Mouse (Mus musculus) Muller cell, postnatal 12 days (primary cell): ENCODE measurements around the gene Inka1.
A peak's percentile ranks its signal among the peaks of the same experiment; 100 is the strongest.

ENCODE experiments used
- DNase-seq: peaks from one replicate; pipeline ENCODE4 v3.0.0-alpha.2; 2015; ENCODE audit errors: inconsistent ontology term

Gene Inka1

DNA sequence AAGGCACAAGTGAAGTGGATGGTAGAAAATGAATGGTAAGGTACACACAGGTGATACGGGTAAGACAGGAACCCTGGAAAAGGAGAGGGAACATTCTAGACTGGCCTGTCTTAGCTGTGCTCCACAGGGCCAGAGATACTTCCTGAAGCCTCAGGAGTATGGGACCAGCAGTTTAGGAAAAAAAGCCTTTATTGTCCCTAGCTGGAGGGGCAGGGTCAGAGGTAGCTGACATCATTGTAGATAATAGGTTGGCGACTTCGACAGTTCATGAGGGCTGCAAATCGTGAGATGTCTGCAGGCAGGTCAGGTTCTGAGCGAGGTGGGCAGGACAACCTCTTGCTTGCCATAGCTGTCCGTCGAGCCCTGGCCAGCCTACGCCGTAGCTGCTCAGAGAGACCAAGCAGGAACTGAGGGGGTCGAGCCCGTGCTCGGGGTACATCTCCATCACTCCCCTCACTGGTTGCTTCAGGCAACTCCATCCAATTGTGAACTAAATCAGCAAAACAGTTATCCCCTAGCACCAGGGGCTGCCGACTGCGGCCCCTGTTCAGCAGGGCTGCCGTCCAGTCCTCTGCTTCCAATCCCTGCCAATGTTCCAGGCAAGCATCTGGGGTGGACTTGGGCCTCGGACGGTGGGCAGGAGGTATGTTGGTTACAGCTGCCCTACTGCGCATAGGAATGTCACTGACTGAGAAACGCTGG is 1.5 kb downstream of the Inka1 start:
- DNase-seq = no peak

DNA sequence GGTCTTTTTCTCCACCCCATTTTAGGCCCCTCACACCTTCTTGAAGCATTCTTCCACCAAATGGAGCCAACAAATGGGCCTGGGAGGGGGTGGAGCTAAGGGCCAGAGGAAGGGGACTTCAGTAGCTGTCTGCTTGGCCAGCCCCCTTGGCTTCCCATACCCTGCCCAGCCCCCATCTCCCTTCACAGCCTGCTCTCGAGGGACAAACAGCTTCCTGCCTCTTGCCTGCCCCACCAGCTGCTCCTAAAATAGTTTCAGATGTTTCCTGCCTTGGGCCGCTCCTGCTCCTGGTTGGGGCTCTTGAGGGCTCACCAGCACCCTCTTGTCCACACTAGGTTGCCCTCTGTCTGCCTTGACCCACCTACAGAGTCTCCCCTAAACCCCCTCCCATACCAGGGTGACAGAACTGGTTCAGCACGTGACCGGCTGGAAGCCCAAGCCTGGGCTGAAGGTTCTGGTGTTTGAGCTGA is 2.2 kb downstream of the Inka1 start:
- DNase-seq = no peak

DNA sequence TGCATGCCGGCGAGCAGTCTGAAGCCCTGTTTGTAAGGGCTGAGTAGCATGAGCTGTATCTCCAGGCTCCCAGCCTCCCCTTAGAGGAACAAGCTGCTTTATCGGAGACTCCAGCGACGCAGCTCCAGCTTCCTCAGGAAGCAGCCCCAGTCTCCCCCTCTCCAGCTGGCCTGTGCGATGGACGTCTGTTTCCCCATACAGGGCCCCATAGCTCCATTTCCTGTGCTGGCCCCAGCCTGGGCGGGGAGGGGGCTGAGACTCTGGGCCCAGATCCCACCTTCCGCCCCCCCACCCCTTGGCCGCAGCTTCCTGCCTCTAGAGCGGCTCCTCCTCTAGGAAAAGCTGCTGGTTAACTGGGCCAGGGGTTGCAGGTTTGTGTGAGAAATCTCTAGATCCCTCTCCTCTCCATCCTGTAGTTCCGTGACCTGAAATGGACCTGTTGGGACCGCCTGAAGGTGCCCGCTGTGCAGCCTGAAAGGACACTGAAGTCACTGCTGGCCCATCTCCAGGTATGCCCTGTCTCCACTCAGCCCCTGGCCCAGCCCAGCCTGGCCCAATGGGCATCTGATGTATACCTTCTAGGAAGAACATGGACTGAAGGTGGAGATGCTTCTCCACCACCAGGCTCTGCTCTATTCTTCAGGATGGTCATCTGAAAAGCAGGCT is 2.9 kb downstream of the Inka1 start, which contains the start of gene Gm20661:
Gene Gm20661, plus strand, starts transcription at position 378 of the 666 bp plus-strand sequence.
- peak; percentile 43 for DNase-seq

DNA sequence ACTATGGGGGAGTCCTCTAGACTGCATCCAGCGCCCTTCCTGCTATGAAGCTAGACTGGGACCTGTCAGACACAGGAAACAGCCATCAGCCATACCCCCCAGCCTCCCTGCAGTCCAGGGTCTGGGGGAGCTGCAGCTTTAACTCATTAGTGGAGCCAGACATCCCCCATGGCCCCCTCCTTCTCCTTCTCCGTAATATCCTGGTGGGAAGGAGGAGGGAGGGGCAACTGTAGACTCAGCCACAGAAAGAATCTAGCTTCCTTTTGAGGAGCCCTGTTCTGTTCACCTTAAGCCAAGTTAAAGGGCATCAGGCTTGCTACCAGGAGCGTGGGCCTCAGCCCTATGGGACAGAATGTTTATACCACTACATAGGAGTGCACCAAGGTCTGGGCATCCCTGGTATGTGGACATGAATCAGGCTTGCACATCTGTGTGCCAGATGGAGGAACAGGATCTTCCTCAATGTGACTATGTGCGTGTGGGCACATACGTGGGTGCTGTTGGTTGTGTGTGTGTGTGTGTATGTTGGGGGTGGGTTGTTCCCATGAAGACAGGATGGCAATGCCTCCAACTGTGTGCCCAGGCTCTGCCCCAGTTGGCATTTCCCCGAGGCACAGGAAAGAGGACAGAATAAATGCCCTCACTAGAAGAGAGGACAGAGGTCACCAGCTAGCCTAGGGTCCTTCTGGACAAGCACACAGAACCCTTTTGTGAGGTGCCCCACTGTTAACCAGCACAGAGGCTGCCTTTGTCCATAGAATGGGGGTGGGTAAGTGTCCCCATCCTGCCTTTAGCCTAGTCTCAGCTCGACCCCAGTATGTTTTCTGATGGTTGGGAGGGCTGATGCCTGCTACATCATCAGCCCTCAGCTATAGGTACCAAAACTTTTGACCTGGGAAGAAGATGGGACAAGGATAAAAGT is 3.7 kb downstream of the Inka1 start:
- DNase-seq = no peak

DNA sequence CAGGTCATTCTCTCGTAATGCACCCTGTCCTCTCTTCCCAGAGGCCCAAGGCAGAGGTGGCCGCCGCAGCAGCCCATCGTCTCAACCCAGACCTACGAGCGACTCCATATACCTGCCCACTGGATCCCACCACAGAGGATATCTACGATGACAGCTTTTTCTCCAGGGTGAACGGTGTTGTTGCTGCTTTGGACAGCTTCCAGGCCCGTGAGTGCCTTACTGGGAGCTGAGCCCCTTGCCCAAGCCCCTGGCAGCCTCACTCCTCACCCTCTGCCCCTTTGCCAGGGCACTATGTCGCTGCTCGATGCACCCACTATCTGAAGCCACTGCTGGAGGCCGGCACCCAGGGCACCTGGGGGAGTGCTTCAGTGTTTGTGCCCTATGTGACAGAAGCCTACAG is 6.9 kb downstream of the Inka1 start:
- DNase-seq = no peak

DNA sequence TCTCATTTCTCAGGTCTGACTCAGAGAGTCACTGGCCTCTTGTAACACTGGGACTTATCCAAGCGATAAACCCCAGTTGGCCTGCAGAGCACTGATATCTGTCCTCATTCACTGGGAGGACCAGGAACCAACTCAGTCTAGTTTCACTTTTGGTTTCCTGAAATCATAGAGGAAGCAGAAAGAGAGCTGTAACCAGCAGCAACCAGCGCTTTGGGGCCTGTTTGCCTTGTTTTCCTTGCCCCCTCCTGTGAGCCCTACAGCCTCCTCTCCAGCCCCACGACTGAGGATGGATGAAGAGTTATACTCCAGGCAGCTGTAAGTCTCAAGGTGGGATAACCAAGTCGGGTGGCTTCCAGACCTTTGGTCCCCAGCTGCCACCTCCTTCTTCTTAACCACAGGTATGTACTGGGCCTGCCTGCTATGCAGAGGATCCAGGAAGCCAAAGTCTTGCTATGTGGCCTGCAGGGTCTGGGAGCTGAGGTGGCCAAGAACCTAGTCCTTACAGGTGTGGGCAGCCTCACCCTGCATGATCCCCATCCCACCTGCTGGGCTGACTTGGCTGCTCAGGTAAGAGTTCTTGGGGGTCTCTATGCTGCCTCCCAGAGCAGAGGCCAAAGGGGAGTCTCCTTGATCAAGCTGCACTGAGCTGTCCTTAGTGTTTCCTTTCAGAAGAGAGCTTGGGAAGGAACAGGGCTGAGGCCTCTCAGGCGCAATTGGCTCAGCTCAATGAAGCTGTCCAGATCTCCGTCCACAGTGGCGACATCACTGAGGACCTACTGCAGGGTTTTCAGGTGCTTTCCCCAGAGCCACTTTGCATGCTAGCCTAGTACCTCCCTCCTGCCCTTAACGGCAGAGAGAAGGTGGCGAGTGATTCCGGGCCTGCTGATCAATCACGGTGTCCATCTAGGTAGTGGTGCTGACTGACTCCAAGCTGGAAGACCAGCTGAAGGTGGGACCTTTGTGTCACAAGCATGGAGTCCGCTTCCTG is 10.0 kb downstream of the Inka1 start, which contains the start of gene Uba7:
Gene Uba7, plus strand, starts transcription at position 107 of the 988 bp plus-strand sequence.
- DNase-seq = peak; percentile 74

DNA sequence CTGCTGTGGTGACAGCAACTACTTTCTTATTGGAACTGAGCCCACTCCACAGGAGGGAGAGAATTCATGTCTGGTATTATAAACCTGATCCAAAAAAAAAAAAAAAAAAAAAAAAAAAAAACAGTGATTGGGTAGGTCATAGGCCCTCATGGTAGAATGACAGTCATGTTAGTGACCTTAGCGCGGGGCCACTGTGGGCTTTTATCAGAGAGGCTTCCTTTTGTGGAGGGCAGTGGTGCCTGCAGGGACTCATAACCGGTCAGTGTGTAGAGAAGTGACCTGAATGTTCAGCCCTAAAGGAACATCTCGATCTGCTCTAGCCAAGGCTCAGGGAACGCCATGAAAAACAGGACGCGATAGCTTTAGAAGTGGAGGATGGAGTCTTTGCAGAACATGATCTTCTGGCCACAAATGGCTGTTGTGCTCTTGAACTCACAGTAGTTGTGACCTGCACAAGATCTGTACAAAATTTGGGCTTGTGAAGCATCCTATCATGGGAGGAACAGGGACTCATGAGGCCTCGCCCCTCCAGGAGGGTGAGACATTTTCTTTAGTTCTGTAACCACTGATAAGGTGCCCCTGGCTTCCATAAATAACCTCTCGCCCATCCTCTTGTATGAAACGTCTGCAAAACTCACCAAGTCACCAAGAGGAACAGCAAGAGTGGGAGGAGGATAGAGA is 11.0 kb downstream of the Inka1 start:
- no peak for DNase-seq

DNA sequence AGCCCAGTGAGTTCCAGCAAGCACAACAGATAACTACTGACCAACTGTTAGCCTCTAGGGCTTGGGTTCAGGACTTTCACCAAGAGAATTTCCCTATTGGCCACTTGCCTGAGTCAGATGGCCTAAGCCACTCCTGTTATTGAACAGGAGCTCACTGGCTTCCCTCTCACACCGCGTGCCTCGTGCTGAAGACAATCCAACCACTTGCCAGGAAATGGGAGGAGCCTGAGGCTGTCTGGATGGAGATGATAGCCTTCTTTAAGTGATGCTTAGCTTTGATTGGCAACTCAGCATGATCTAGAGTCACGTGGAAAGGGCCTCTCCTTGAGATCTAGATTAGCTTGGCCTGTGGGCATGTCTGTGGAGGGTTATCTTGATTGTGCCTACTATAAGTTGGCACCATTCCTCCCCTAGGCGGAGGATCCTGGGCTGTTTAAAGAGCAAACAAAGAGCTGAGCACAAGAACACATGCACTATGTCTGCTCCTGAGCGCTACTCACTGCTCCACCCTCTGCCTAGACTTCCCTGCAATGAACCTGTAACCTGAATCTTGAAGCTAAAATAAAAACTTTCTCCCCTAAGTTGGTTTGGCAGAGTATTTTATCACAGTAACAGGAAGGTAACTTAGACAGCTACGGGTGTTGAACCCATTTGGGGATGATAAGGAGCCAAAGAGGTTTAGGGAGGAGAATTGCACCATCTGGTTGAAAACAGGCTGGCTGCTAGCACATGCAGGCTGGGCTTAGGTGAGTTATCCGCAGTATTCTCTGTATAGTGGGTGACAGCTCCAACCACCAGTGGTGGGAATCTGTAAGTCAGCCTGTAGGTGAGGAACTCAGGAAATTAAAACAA is 13.8 kb downstream of the Inka1 start:
- DNase-seq = no peak

DNA sequence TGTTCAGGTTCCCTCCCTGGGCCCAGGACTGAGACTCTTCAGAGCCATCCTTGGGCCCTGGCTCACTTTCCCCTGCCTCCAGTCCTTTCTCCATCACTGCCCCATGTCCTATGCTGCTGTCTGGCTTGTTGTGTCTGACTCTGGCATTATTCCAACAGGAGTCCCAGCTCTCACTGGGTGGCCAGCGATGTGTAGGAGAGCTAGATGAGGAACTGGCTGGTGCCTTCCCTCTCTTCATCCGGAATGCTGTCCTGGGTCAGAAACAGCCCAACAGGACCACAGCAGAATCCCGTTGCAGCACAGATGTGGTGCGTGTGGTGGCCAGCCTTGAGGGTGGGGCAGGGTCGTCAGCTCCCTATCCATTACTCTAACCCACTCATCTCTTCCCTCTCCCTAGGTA is 15.4 kb downstream of the Inka1 start:
- no peak for DNase-seq

DNA sequence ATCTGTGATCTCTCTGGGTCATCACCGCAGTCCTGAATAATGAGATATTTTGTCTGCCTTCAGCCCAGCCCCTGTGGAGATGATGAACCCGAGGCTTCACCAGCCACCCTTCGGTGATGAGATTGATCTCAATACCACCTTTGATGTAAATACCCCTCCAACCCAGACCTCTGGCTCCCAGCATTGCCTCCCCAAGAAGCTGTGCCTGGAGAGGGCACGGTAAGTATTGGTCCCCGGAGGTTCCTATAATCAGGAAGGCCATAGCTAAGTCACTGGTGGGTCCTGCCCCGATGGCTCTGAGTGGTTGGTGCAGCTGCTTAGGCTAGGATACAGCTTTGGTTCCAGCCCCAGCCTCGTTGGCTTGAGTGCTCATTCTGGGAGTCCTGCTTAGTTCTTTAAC is 17.1 kb downstream of the Inka1 start:
- DNase-seq = no peak

DNA sequence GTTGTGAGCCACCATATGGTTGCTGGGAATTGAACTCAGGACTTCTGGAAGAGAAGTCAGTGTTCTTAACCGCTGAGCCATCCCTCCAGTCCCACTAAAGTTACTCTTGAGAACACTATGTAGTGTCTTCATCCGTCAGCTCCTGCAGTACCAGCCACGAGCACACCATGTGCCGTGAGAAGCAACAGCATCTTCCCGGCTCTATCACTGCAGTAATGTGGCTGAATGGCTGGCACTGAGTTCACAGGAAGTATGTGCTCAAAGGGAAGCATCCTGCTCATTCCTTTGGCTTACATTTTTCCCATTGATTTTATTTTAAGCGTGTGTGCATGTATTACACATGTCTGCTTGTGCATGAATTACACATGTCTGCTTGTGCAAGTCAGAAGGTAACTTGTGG is 18.2 kb downstream of the Inka1 start:
- DNase-seq = no peak

DNA sequence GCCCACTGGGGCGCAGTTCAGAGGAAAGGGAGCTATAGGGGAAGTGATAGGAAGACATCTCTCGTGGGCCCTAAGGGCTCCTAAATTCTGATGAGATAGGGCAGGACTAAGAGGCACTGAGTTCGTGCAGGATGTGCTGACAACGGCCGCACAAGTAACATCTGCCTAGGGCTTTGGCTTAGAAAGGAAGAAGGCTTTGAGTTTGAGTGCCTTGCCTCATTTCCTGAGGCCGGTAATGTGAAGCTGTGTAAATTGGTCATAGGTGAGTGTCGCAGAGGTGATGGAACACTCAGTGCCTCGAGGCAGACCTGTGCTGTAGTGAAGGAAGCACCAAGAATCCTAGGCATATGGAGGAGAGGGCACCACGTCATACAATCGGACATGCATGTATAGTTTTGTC is 19.0 kb downstream of the Inka1 start:
- no peak for DNase-seq

DNA sequence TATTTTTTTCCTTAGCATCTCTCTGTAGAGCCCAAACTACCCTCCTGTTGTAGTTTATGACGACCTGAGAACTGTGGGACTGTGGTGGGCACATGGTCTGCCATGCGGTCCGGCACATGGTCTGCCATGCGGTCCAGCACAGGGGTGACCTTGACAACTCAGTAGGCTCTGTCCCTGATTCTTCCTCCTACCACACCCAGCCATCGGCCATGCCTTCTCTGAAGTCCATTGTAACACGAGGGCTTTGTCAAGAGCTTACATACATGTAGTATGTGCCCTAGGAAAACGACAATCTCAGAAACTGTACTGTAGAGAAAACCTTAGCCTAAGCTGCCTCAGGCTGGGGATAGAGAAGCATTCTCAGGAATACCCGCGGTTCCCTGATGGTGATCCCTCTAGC is 21.0 kb downstream of the Inka1 start:
- no peak for DNase-seq

DNA sequence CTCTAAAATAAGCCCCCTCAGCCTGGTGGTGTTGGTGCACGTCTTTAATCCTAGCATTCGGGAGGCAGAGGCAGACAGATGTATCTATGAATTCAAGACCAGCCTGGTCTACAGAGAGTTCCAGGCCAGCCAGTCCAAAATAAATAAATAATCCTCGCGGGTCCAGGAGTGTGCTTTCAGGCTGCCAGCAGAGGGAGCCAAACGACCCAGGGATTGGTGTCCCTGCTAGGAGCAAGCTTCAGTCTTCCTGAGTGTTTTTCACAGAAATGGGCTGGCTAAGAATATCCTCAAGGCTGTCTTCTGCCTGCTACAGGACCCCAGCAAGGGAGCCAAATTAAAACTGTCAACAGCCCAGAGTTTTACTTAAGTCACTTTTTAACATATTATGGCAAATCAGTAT is 22.0 kb downstream of the Inka1 start:
- peak; percentile 60 for DNase-seq

DNA sequence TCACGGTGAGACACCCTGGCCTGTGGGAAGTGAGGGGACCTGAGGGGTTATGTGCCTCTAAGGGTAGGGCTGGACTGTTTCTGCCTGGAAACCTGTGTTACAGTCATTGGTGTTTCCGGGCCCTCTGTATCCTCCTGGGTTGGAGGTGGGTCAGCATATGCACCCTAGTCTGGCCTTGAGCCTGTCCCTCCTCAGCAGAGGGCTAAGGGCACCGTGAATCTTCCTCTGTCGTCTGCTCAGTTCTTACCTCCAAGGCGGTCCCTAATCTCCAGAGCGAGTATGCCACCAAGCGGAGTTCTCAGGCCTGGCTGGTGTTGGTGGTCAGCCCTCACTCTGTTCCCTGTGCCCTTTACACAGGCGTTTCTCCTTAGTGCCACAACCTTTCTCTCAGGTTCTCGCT is 22.8 kb downstream of the Inka1 start:
- DNase-seq = no peak

DNA sequence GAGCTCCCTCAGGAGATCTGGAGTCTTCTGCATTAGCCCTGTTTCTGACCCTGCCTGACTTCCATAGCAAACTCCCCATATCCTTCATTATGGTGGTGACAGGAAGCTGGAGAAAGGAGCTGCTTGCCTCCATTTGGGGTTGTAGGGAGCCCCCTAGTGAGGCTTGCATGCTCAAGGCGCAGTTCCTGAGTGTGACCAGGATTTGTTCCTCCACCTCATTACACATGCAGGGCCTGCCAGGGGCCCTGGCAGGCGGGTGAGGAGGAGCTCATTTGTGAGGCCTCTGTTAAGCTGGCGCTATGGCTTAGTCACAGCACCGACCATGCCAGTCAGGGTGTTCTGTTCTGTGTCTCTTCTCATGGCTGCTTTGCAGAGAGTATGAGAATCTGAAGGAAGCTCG is 23.8 kb downstream of the Inka1 start:
- DNase-seq = peak; percentile 77

DNA sequence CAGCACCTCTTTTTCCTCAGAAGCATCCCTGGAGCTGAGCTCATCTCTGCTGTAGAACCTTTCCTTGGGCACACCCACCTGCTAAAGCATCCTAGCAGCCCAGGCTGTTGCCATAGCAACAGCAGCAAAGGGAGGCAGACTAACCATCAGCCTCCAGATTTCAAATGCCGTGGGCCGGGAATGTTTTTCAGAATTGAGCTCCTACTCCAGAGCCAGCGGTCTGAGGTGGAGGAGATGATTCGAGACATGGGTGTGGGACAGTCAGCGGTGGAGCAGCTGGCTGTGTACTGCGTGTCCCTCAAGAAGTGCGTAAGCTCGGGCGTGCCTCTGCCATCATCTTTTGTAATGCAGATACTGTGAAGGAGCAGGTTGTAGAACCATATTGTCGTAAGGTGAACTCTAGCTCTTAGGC is 24.3 kb downstream of the Inka1 start:
- no peak for DNase-seq

DNA sequence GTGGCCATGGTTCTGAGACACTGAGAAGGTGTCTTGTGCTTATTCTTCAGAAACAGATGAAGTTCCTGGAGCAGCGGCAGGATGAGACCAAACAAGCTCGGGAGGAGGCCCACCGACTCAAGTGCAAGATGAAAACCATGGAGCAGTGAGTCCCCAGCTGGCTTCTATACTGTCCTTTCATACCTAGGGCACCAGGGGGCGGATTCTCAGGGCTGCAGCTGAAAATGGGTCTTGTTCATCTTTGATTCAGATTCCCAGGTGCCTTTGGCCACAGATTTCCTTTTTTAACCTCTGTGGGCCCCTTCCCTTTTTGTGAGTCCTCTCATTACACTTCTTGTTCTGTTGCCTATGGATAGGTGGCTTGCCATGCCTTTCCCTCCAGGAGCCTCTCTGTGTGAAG is 24.8 kb downstream of the Inka1 start:
- no peak for DNase-seq

DNA sequence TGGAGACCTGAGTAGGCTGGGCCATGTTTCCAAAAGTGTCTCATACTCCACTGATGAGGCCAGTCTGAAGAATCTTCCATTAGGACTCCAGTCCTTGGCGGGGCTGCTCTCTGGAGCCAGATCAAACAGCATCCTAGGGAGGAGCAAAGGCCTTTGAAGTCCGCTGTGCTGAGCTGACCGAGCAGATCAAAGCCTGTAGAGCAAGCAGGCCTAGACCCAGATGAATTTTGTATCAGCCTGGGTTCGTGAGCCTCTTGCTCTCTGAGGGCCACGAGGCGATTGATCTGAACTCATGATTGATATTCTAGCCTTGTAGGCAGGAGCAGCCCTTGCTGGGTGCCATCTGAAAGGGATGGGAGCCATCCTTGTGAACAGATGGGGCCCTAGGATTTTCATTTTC is 25.8 kb downstream of the Inka1 start:
- DNase-seq = no peak

DNA sequence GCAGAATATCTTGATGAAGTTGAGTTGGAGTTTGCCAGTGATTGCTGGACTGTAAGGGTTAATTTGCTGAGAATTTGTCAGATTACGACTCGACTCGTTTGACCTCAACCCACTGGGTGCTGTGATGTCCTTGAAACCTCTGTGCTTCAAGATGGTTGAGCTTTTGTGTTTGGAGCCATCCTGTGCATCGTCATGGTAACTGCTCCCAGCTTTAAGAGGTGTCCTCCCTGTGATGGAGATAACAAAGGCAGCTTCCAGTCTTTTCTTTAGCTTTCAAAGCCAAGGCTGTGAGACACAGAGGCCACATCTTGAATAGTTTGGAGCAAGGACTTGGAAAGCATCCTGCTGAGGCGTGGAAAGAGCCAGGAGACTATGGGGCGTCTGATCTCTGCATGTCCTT is 28.5 kb downstream of the Inka1 start:
- no peak for DNase-seq
